Mouse (Mus musculus): ENCODE data around the gene Cd79a.

Gene Cd79a

DNA sequence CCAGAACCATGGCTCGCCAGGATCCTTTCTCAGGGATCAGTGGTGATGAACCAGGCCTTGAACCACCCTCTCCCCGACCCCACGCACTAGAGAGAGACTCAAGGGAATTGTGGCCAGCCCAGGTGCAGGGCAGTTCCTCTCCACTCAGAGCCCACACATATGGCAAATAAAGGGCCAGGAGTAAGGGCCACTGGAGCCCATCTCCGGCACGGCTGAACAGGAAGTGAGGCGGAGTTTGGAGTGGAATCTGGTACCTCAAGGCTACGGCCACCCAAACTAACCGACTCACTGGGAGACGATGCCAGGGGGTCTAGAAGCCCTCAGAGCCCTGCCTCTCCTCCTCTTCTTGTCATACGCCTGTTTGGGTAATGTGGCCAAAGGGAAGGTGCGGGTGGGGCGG, at the start of gene Cd79a:
TSS of gene Cd79a (plus strand) at position 158 of the 400 bp plus-strand sequence.
- DNase-seq (ENCODE audit: low spot score in 2 of 2) = no peak

DNA sequence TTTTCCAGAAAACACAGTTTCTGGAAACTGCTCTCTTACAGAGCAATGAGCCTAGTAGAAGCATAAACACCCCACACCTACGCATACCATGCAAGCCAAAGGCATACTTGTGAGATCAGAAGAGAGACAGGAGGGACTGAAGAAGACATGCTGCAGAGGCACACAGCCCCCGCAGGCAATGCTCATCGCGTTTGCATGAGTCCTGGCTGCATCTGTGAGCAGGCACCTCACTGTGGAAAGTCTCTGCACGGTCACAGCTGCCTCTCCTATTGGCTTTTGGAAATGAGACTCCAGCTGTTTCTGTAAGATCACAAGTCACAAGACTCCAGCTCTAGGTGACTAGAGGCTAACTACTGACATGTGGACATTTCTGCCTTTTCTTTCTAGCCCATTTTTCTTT, 47.0 kb upstream of the Cd79a start:
- peak in 1 of 2 experiments; percentile 19 for DNase-seq (ENCODE audit: low spot score in 2 of 2)

DNA sequence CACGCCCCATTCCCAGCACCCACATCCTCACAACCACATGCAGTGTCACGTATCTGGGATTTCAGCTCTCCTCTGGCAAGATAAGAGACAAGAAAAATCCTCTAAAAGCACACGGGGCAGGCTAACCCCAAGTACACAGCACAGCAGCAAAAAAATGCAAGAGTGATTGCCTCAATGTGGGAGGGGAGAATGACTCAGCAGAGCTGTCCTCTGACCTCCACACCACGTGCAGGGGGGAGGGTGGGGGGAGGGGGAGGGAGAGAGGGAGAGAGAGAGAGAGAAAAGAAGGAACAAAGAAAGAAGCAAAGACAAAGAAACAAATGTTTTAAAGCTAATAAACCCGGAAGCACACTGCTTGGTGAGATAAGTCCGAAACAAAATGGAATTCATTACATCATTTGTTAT, 46.3 kb upstream of the Cd79a start:
- peak; percentile 19 to 27 for DNase-seq (ENCODE audit: low spot score in 2 of 2)

DNA sequence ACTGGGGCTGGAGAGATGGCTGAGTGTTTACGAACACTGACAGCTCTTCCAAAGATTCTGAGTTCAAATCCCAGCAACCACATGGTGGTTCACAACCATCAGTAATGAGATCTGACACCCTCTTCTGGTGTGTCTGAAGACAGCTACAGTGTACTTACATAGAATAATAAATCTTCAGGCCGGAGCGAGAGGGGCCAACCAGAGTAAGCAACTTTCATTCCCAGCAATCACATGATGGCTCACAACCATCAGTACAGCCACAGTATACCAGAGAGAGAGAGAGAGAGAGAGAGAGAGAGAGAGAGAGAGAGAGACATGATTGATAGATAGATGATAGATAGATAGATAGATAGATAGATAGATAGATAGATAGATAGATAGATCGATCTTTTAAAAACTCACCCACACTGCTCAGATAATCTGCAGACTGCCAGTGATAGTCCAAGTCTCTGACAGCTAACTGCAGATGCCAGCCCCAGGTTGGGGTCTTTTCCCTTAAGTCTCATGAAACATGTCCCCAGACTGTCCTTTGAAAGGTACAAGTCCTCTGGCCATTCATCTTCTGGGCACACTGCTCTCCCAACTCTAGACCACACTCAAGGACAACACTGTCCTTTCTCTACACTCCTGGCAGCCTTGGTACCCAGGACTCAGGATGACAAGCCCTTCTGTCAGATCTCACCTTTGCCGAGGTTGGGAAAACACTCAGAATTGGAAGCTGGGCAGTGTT, 45.4 kb upstream of the Cd79a start:
- DNase-seq (ENCODE audit: low spot score in 2 of 2) = no peak

DNA sequence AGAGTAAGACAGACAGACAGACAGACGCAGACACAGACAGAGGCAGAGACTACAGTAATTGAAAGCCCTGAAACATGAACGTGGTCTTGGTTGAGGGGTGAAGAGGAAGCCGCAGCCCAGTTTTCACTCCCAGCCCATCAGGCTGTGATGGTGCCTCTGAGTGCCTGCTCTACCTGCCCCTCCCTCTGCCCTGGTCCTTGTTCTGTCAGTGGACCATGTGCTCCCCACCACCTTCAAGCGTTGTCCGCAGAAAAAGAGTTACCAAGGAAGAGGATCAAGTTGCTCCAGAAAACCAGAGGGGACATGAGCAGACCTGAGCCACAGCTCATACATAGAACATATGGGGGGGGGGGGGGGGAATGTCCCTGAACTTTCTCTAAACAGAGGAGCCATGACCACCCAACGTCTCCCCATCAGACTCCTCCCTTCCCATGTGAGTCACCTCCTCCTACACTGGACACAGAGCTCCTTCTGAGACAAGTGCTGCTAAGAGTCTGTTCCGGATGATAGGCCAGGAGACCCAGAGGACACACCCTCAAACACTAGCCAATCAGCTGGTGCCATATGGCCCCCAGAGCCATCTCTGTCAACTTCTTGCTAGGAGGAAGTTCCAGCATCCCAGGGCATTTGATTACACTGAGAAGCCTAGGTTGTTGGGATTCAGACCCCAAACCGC, 44.5 kb upstream of the Cd79a start:
- no peak for DNase-seq (ENCODE audit: low spot score in 2 of 2)

DNA sequence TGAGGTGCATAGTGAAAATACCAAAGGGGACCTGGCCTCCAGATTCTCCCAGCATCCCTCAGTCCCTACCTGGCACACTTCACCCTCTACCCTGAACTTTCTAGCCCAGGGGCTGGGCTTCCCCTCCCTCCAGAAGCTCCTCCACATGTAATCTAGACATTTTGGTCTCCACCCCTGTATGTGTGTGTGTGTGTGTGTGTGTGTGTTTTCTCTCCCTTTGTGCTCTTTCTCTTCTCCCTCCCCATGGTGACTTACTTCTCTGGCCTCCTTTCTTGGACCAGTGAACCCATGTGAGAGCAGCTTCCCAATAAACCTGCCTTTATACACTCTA, 44.0 kb upstream of the Cd79a start:
- no peak for DNase-seq (ENCODE audit: low spot score in 2 of 2)

DNA sequence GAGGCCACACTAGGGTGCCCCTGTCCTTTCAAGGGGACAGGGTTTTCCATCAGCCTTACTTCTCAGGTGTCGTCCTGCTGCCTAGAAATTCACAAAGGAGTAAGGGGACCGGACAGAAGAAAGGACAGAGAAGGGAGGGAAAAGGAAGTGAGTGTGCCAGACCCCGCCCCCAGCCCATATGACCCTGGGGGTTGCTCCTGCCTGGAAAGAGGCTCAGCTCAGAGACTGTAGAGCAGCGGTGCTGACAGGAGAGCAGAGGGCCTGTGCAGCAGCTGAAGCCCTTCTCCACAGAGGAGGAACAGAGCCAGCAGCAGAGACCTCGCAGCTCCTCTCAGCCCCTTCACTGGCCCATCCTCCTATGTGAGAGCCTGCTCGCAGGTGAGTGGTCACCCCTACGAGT, 43.5 kb upstream of the Cd79a start:
- no peak for DNase-seq (ENCODE audit: low spot score in 2 of 2)

DNA sequence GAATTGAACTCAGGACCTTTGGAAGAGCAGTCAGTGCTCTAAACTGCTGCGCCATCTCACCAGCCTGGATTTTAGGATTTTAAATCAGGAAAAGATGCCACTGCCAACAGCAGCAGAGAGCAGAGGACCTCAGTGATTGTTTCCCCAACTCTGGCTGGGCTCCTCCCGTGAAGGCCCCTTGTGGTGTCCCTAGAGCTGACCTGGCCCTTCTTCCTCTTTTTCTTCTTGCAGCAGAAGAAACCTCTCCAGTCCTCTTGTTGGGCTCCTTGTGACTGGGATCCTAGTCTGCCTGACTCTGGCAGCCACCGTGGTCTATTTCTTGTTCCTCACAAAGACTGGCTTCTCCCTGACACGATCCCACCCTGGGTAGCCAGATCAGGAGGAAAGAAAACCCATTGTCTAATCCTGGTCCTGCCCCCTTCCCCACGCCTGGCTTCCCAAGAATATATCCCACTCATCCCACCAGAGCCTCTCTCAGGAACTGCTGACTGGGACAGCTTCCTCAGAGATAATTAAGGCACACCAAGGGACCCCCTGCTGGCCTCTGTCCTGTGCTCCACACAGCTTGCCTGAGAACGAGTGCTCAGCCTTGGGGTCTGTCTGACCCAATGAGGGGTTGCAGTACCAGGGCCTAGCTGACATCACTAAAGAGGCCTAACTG, 40.6 kb upstream of the Cd79a start:
- no peak for DNase-seq (ENCODE audit: low spot score in 2 of 2)

DNA sequence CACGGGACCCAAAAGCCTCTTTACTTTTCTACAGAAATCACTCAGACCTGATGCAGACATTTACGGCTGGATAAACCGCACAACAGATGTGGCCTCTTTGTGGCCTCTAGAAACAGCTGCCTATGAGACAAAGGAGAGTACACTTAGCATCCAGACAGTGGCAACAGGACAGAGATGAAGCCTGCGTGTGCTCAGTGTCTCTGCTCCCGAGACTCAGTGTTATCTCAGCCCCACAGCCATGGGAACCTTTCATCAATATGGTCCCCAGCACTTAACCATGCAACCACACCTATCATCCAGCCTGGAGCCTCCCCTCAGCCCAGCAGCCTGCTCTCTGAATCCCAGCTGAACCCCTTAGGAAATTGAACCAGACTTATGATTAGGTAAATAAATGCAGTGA, 37.9 kb upstream of the Cd79a start:
- no peak for DNase-seq (ENCODE audit: low spot score in 2 of 2)

DNA sequence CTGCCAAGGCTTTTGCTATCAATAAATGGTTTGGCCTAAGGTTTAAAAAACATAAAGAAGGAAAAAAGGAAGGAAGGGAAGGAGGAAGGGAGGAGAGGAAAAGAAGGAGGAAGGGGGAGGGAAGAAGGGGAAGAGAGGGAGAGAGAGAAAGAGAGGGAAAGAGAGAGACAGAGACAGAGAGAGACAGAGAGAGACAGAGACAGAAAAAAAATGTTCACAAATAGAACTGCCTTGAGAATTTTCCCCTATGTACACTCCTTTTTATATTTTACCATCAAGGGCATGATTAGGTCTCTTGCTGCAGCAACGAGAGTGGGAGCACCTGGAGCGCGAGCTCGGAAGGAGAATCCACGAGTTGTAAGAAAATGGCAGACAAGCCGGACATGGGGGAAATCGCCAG, 35.3 kb upstream of the Cd79a start, which contains the start of gene Gm9844:
TSS of gene Gm9844 (plus strand) at position 301 of the 400 bp plus-strand sequence.
- DNase-seq (ENCODE audit: low spot score in 2 of 2) = no peak

DNA sequence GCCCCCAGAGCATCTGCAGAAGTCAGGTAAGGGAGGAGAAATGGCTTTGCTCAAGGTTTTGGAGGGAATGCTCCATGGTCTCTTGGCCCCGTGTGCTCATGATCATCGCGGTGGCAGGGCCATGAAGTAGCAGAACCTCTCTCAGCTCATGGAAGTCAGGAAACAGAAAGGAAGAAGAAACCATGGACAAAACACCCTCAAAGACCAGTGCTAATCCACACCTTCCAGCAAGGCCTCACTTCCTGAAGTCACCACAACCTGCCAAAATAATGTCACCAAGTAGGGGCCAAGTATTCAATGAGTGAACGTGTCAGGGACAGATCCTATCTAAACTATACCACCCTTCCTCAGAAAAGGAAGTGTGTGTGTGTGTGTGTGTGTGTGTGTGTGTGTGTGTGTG, 34.3 kb upstream of the Cd79a start:
- no peak for DNase-seq (ENCODE audit: low spot score in 2 of 2)

DNA sequence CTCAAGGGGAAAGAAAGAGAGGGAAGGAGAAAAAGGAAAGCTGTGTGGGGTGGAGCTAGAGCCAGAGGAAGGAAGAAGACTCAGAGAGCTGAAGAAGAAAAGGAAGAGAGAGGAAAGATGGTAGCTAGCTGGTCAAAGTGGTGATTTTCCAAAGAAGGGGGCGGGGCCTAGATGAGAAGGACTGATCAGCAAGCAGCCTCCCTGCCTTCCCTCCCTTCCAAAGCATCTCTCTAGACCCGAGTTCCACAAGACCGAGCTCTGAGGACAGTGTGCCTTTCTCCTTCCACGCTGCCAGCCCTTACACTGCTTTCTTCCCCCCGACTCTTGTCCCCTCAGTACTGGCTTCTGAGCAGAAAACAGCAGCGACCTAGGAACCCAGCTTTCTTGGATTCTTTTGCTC, 33.0 kb upstream of the Cd79a start:
- DNase-seq (ENCODE audit: low spot score in 2 of 2) = no peak

DNA sequence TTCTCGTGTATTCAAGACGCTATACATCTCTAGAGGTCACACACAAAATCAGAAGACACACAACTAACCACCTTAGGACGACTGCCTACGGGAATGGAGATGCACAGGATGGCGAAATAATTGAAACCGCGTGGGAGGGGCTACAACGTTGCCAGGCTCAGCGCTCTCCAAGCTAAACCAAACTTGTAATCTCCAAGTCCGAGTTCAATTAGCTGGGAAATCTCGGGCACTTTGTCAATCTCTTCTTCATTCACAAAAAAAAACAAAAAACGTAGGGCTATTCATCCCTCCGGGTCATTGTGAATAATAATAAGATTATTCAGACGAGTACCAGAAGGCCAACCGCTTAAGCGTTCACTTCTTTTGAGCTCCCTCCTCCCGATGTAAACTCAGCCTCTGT, 28.1 kb upstream of the Cd79a start:
- no peak for DNase-seq (ENCODE audit: low spot score in 2 of 2)

DNA sequence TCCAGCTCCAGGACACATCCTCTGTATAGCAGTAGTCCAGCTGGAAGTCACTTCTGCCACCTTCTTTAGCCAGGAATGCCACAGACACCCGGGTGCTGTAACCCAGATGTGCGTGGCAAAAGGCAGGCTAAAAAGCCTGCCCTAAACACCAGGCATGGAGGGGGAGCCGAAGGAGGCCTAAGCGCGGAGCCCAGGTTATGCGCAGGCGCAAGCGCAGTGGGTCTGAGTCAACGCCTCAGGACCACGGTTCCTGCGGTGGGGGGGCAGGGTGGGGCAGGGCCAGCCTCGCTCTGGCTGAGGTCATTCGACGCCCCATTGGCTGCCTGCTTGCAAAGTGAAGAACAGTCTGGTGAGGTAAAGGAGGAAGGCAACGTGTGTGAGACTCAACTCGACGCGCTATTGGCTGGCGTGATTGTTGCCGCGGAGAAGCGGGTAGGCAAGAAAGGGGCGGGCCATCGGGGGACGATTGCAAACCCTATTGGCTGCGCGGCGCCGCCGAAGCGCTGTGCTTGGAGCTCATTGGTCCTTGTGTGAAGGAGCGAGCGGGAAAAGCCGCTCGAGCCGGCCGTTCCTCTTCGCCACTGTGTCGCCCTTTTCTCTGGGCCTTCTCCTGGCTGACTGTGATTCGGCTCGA, 27.5 kb upstream of the Cd79a start, which contains the start of the genes Lypd4 and Dmrtc2:
TSS of gene Lypd4 (minus strand) at position 410 of the 634 bp plus-strand sequence.
TSS of gene Dmrtc2 (plus strand) at position 526 of the 634 bp plus-strand sequence.
- DNase-seq (ENCODE audit: low spot score in 2 of 2) = no peak

DNA sequence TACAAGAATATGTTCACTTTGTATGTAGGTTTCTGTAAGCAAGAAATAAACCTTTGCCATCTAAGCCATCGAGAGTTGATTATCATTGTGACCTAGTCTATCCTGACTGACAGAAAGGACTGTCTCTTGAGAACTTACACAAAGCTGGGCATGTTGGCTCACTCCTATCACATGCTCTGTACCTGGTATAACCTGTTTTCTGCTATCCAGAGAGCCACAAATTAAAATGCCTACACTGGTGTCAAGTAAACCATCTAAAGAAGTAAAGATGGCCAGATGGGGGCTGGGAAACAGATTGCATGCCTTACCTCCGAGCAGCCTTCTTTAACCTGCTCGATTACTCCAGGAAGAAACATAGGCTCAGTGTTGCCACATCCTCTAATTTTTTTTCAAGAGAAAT, 19.6 kb upstream of the Cd79a start:
- DNase-seq (ENCODE audit: low spot score in 2 of 2) = no peak

DNA sequence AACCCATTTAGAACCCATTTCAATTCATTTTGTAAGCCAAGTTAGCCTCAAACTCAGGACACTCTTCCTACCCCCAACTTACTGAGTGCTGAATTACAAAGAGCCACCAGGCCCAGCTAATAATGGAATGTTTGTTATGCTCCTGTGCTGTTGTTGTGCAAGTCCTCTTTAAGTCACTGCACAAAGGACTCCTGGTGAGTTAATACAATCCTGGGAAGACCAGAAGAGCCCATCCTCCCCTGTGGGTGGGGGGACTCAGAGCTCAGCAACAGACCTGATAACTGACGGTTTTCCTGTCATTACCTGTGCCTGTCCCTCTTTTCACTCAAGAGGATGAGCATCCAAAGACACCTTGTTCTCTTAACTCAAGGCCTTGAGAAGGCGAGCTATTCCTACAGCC, 17.6 kb upstream of the Cd79a start:
- DNase-seq (ENCODE audit: low spot score in 2 of 2) = no peak

DNA sequence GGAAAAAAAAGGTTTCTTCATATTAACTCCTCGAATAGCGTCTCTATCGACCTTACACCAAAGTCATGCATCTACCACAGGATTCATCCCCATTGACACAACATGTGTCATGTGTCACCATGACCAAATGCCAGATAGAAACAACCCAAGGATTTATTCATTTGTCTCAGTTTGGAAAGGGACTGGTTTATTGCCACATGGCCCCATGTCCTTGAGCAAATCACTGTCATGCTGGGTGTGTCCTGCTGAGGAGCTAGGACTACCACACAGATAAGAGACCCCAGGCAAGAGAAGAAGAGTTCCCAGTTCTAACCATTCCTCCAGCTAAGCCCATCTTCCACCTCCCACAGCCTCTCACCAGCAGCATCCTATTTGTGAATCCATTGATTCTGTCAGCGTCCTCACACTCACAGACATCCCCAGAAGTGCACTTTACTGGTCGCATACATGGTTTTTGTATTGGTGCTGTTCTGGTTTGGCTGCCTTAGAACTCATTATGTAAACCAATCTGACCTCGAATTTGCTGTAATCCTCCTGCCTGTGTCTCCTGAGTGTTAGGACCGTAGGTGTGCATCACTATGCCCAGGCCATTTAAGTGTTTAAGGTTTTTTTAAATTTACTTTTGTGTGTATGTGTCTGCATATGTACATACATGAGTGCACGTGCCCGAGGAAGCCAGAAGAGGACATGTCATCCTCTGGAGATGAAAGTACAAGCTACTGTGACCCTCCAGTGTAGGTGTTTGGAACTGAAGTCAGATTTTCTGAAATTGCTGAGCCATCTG, 14.6 kb upstream of the Cd79a start:
- DNase-seq (ENCODE audit: low spot score in 2 of 2) = no peak

DNA sequence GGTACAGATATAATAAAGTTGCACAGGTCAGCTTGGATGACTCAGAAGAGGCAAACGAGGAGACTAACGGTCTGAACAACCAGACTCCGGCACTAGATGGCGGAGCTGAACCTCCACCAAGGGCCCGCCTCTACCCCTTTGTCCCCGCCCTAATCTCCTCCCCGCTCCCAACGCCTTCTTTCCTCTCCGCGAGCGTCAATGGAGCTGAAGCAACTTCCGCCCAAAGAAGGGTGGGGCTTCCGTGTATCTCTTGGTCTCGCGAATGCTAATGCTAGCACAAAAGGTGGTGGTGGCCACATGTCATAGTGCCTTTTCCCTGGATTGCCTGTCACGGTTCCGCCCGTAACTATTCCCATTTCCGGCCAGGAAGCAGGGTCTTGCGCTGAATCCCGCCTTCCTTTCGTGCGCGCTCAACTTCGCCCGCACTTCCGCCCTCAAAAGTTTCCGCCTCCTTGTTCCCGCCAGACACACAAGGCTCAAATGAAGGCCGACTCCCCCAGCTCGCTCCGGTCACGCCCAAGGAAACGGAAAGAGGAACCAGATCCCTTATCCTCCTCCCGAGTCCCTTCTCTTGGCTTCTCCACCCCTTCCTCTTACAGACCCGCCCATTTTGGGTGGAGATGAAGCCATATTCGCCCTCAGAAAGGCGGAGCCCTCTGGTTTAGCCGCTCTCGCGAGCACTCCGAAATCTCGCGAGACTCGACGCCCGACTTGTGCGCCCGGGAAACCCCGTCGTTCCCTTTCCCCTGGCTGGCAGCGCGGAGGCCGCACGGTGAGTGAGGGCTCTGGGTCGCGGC, 13.1 kb upstream of the Cd79a start, which contains the start of gene Rps19:
TSS of gene Rps19 (plus strand) at position 476 of the 797 bp plus-strand sequence.
- peak; percentile 96 to 98 for DNase-seq (ENCODE audit: low spot score in 2 of 2)

DNA sequence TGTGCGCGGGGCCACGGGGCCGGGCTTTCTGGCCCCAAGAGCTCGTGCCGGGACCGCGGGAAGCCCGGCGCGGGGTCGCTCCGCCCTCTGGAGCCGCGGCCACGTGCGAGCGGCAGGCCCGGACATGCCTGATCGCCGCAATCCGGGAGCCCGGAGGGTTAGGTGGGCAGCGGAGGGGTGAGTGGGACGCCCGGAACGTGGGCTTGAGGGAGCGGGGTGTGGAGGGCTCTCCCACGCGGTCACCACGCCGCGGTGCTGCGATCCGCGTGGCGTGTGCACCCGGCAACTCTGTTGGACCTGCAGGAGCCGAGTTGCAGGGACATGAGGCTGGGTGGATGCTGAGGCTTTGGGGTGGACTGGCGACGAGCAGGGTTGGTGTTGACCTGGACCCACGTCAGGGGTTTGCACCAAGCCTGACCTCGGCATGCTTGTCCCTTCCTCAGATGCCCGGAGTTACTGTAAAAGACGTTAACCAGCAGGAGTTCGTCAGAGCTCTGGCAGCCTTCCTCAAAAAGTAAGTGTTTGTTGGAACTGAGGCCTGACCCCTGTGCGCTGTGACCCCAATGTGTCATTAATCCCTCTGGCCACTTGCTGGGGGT, 12.4 kb upstream of the Cd79a start:
- no peak for DNase-seq (ENCODE audit: low spot score in 2 of 2)
